In the genomic region with DNA sequence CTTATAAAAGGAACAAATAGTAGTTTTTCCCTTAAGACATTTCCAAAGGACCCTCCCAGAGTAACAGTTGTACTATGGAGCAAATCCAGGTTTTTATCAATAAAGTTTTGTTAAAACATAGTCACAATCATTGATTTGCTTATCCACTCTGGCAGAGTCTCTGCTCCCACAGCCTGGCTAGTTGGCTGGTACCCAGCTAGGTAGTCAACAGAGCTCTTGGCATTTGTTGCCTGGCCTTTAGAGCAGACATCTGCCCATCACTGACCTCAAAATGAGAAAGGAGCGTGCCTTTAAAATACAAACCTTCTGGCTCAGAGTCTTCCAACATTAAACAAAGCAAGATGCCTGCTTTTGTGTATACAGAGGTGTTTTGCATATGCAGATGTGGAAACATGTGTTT, we compare ENCODE assay signal across 14 mouse cellular contexts.
"Had no signal": no experiment of that assay in that cellular context is flagged by ENCODE, and none has a peak within 500 bp of the region (broad histone marks: within the 10 kb centered on the region; RNA-seq: fewer than 3 reads in every experiment).

No protein-coding gene starts in this region.

- DNase-seq: kidney, adult 8-10 months; kidney, postnatal 4 days; lung, adult 2 months; lung, postnatal 36 days; spleen, adult 18-20 months; thymus, adult 18-20 months; thymus, postnatal 25 days had no signal

- H3K4me3 ChIP-seq: left cerebral cortex, adult 2 months; limb, embryonic 10.5 days; liver, embryonic 15.5 days; midbrain, embryonic 15.5 days; neural tube, embryonic 12.5 days had no signal

- ATAC-seq: lung, postnatal 0 days; midbrain, embryonic 15.5 days had no signal

- H3K27ac ChIP-seq: kidney, postnatal 0 days; limb, embryonic 10.5 days; liver, embryonic 15.5 days; midbrain, embryonic 15.5 days; neural tube, embryonic 12.5 days had no signal
